Mouse (Mus musculus): ENCODE measurements at regions not wholly inside any gene's neighbourhood (a gene's known extent, or its start where the extent isn't known, plus 50 kb on each side); places are given as distances from the start of the nearest gene placed in this dataset.
"Not testable (repeated sequence)": the region's sequence is repeated elsewhere in the genome, so short reads cannot be mapped to it uniquely, and the experiment has no call there.

DNA sequence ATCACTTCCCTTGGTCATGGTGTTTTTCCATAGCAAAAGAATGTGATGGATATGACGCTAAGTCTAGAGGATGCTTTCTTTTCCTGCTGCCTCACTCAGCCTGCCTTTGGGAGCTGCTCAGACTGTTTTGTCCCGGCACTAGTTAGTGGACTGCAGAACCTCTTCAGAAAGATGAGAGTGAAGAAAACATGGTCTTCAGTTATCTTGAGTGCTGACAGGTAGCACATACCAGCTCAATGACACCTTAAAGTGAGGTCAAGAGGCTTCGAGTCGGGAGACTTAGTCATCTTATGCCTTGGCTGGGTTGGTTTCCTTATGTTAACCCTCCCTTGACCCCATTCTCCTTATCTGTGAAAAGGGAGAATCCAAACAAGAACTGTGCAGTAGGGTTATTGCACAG is 306.0 kb upstream of the Rgma start:
- Histone ChIP-seq H3K27ac (ENCODE audit: insufficient read depth, low read depth, low read length) (no peak overlapping the region), H3K4me1 (ENCODE audit: control insufficient read depth, insufficient read depth, low read length) (no peaks in the 10 kb centered on the region), H3K4me3 (ENCODE audit: insufficient read depth, low read depth, low read length) (no peak overlapping the region)
- no peak for TF ChIP-seq POLR2A (IDR thresholded peaks at IDR 0.05; ENCODE audit: insufficient read depth, low read depth, low read length)
- TF ChIP-seq CTCF (IDR thresholded peaks at IDR 0.05; ENCODE audit: insufficient read depth, low read depth, low read length): no peak
- WGBS: 94% methylated on average over 4 of the region's 4 CpGs

GRCm38 (mm10) chr7:73075391-73075790 is 299.9 kb upstream of the Rgma start:
- 97% methylated on average over 7 of the region's 7 CpGs for WGBS
- not testable (repeated sequence) for H3K4me3 ChIP-seq (ENCODE audit: insufficient read depth, low read depth, low read length); H3K4me1 ChIP-seq (ENCODE audit: control insufficient read depth, insufficient read depth, low read length); H3K27ac ChIP-seq (ENCODE audit: insufficient read depth, low read depth, low read length)

GRCm38 (mm10) chr7:73087496-73088185 is 287.7 kb upstream of the Rgma start:
- no peak for TF ChIP-seq CTCF (IDR thresholded peaks at IDR 0.05; ENCODE audit: insufficient read depth, low read depth, low read length)
- no peak for TF ChIP-seq POLR2A (IDR thresholded peaks at IDR 0.05; ENCODE audit: insufficient read depth, low read depth, low read length)
- Histone ChIP-seq H3K4me3 (ENCODE audit: insufficient read depth, low read depth, low read length) (no peak overlapping the region), H3K4me1 (ENCODE audit: control insufficient read depth, insufficient read depth, low read length) (no peaks in the 10 kb centered on the region), H3K27ac (ENCODE audit: insufficient read depth, low read depth, low read length) (no peak overlapping the region)
- 60% methylated on average over 10 of the region's 10 CpGs for WGBS

DNA sequence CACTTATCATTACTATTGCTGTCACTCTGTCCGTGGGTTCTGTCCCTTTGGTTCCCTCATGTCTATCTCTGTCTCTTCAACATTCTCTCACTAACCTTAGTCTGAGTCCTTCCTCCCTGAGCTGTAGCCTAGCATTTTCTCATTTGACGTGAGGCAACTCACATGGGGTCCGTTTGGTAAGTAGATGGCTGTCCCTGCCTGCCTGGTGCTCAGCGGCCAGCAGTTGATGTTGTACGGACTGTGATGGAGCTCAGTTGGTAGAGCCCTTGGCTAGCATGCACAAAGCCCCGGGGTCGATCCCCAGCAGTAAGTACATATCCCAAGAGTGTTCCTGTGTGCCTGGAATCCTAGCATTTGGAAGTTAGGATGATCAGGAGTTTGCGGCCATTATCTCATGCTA is 287.0 kb upstream of the Rgma start:
- no peak overlapping the region for H3K27ac ChIP-seq (ENCODE audit: insufficient read depth, low read depth, low read length)
- WGBS: 93% methylated on average over 8 of the region's 8 CpGs
- H3K4me3 ChIP-seq (ENCODE audit: insufficient read depth, low read depth, low read length): no peak overlapping the region

GRCm38 (mm10) chr7:73091758-73092157 is 283.6 kb upstream of the Rgma start:
- TF ChIP-seq CTCF (IDR thresholded peaks at IDR 0.05; ENCODE audit: insufficient read depth, low read depth, low read length): no peak
- TF ChIP-seq POLR2A (IDR thresholded peaks at IDR 0.05; ENCODE audit: insufficient read depth, low read depth, low read length): no peak
- 91% methylated on average over 3 of the region's 3 CpGs for whole genome bisulfite sequencing
- Histone ChIP-seq H3K4me1 (ENCODE audit: control insufficient read depth, insufficient read depth, low read length) (no peaks in the 10 kb centered on the region), H3K27ac (ENCODE audit: insufficient read depth, low read depth, low read length) (no peak overlapping the region), H3K4me3 (ENCODE audit: insufficient read depth, low read depth, low read length) (no peak overlapping the region)

More for the DNA sequence above, 287.0 kb upstream of the Rgma start:
- no peaks in the 10 kb centered on the region for H3K4me1 ChIP-seq (ENCODE audit: control insufficient read depth, insufficient read depth, low read length)
- TF ChIP-seq CTCF (IDR thresholded peaks at IDR 0.05; ENCODE audit: insufficient read depth, low read depth, low read length) (no peak), POLR2A (IDR thresholded peaks at IDR 0.05; ENCODE audit: insufficient read depth, low read depth, low read length) (no peak)

DNA sequence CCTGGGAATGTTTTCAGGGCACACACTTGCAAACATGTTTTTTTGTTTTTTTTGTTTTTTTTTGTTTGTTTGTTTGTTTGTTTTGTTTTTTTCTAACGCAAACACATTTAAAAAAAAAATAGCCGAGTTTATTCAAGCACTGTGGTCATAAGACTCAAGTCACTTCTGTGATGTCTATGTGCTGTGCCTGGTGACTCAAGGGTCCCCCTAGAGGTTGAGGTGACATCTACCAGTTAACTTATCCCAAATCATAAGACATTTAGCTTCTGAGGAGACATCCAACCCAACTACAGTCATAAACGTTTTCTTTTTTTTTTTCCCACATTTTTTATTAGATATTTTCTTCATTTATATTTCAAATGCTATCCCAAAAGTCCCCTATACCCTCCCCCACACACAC is 281.2 kb upstream of the Rgma start:
- Histone ChIP-seq H3K27ac (ENCODE audit: insufficient read depth, low read depth, low read length) (no peak overlapping the region), H3K4me1 (ENCODE audit: control insufficient read depth, insufficient read depth, low read length) (no peaks in the 10 kb centered on the region), H3K4me3 (ENCODE audit: insufficient read depth, low read depth, low read length) (no peak overlapping the region)
- WGBS: 57% methylated on average over 3 of the region's 3 CpGs
- TF ChIP-seq POLR2A (IDR thresholded peaks at IDR 0.05; ENCODE audit: insufficient read depth, low read depth, low read length): no peak
- TF ChIP-seq CTCF (IDR thresholded peaks at IDR 0.05; ENCODE audit: insufficient read depth, low read depth, low read length): no peak

DNA sequence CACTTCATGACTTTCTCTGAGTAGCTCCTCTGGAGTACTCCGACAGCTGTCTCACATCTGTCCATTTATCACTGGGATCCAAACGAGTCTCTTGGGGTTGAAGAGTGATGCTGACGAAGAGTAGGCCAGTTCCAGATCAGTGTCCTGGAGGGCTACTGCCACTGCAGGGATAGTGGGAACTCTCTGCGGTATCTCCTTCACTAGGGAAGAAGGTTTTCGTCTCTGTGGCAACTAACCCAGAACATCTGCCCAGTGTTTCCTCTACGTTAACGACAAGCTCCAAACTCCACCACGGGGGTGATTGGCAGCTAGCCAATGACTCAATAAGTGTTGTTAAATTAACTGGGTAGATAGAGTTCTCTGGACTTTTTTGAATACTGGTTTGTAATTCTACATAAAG is 256.4 kb upstream of the Rgma start:
- 55% methylated on average over 8 of the region's 8 CpGs for WGBS
- TF ChIP-seq CTCF (IDR thresholded peaks at IDR 0.05; ENCODE audit: insufficient read depth, low read depth, low read length): no peak
- no peak for TF ChIP-seq POLR2A (IDR thresholded peaks at IDR 0.05; ENCODE audit: insufficient read depth, low read depth, low read length)
- Histone ChIP-seq H3K4me1 (ENCODE audit: control insufficient read depth, insufficient read depth, low read length) (no peaks in the 10 kb centered on the region), H3K27ac (ENCODE audit: insufficient read depth, low read depth, low read length) (no peak overlapping the region), H3K4me3 (ENCODE audit: insufficient read depth, low read depth, low read length) (no peak overlapping the region)

DNA sequence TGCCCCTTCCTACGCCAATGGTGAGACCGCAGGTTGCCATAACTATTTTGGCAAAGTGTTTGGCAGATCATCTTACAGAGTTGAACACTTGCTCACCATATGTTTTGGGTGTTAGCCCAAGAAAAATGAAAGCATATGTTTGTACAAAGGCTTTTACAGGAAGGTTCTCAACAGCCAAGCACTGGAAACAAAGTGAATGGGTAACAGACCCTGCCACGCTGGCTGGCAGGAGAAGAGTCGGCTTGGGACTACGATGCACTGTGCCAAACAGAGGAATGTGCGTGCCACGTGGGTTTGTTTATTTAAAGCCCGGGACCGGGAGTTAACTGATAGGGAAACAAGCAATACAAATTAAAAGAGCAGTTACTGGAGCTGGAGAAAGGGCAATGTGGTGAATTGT is 255.0 kb upstream of the Rgma start:
- WGBS: 64% methylated on average over 9 of the region's 9 CpGs
- Histone ChIP-seq H3K4me1 (ENCODE audit: control insufficient read depth, insufficient read depth, low read length) (no peaks in the 10 kb centered on the region), H3K27ac (ENCODE audit: insufficient read depth, low read depth, low read length) (no peak overlapping the region), H3K4me3 (ENCODE audit: insufficient read depth, low read depth, low read length) (no peak overlapping the region)
- no peak for TF ChIP-seq POLR2A (IDR thresholded peaks at IDR 0.05; ENCODE audit: insufficient read depth, low read depth, low read length)
- no peak for TF ChIP-seq CTCF (IDR thresholded peaks at IDR 0.05; ENCODE audit: insufficient read depth, low read depth, low read length)

DNA sequence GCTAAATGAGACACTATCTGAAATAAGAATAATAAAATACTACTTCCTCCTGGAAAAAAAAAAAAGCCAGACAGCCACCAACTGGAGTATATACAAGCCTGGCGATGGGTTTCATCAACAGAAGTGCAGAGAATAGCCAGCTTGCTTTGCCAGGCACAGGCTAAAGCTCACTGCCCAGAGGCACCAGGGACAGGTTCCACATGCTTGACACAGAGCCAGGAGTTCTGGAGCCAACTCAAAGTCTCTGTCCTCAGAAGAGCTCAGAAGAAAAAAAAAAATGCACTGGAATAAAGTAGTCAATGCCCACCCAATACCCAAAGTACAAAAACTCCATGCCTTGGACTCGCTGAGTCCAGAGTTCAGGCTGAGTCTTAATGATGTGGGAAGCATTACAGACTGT is 250.3 kb upstream of the Rgma start:
- Histone ChIP-seq H3K4me3 (ENCODE audit: insufficient read depth, low read depth, low read length) (no peak overlapping the region), H3K4me1 (ENCODE audit: control insufficient read depth, insufficient read depth, low read length) (no peaks in the 10 kb centered on the region), H3K27ac (ENCODE audit: insufficient read depth, low read depth, low read length) (no peak overlapping the region)
- 81% methylated on average over 2 of the region's 2 CpGs for WGBS
- TF ChIP-seq POLR2A (IDR thresholded peaks at IDR 0.05; ENCODE audit: insufficient read depth, low read depth, low read length): no peak
- TF ChIP-seq CTCF (IDR thresholded peaks at IDR 0.05; ENCODE audit: insufficient read depth, low read depth, low read length): no peak

DNA sequence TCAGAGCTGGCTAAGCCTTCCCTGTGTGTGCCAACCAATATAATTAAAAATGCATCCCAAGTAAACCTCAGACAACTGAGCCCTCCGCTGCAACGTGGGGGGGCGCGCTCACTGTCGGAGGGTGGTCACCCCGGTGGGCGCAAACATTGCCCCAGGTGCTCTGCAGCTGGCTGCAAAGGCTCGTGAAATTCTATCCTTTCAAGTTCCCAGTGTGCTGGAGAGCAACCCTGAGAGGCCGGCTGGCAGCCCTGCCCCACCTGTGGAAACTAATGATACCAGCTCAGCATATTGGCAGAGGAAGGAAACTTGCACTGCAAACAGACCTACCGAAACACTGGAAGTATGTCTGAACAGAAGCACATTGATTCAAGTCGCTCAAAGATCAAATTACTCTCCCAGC is 249.4 kb upstream of the Rgma start:
- TF ChIP-seq CTCF (IDR thresholded peaks at IDR 0.05; ENCODE audit: insufficient read depth, low read depth, low read length) (no peak), POLR2A (IDR thresholded peaks at IDR 0.05; ENCODE audit: insufficient read depth, low read depth, low read length) (no peak)

More for the DNA sequence above, 249.4 kb upstream of the Rgma start:
- Histone ChIP-seq H3K4me3 (ENCODE audit: insufficient read depth, low read depth, low read length) (no peak overlapping the region), H3K4me1 (ENCODE audit: control insufficient read depth, insufficient read depth, low read length) (no peaks in the 10 kb centered on the region), H3K27ac (ENCODE audit: insufficient read depth, low read depth, low read length) (no peak overlapping the region)
- WGBS: 46% methylated on average over 11 of the region's 11 CpGs
